Mouse (Mus musculus) forebrain, embryonic 15.5 days (tissue): ENCODE data around the gene Plxdc2. TPM values are rescaled to one million over a fixed set of nuclear protein-coding genes. Genes with fewer than 3 reads are reported as not detected.

Experiments used
- ATAC-seq: fragments of 200-750 bp; cut with Nextera tagmentation; replicated peaks from 2 replicates; pipeline ENCODE4 v1.8.0; 2017; ENCODE audit warnings: mild to moderate bottlenecking, moderate TSS enrichment, moderate library complexity
- H3K27ac ChIP-seq: fragments of 300-500 bp; sonication (generic); replicated peaks from 2 replicates; pipeline ENCODE4 v1.5.1; 2015; ENCODE audit warnings: mild to moderate bottlenecking, inconsistent platforms
- H3K27me3 ChIP-seq: fragments of 300-500 bp; sonication (generic); 2 replicates; pipeline ENCODE4 v1.6.1; 2015; ENCODE audit warnings: inconsistent platforms
- H3K36me3 ChIP-seq: fragments of 300-500 bp; sonication (generic); 2 replicates; pipeline ENCODE4 v1.6.1; 2015; ENCODE audit warnings: mild to moderate bottlenecking, inconsistent platforms
- H3K4me1 ChIP-seq: fragments of 300-500 bp; sonication (generic); 2 replicates; pipeline ENCODE4 v1.6.1; 2015; ENCODE audit warnings: inconsistent platforms
- H3K4me2 ChIP-seq: fragments of 300-500 bp; sonication (generic); replicated peaks from 2 replicates; pipeline ENCODE4 v1.6.1; 2015; ENCODE audit warnings: mild to moderate bottlenecking, inconsistent platforms
- H3K4me3 ChIP-seq: fragments of 300-500 bp; sonication (generic); 2 replicates; pipeline ENCODE4 v1.5.1; 2015; ENCODE audit warnings: mild to moderate bottlenecking, inconsistent platforms
- H3K9ac ChIP-seq: fragments of 300-500 bp; sonication (generic); replicated peaks from 2 replicates; pipeline ENCODE4 v1.6.1; 2015; ENCODE audit warnings: mild to moderate bottlenecking, inconsistent platforms
- H3K9me3 ChIP-seq: fragments of 300-500 bp; sonication (generic); 2 replicates; pipeline ENCODE4 v1.6.1; 2016; ENCODE audit warnings: inconsistent platforms
- WGBS: fragments of 180-500 bp; shearing (Covaris S2); methylation state at CpG from one replicate; pipeline ENCODE4 v1.1.7; 2015; ENCODE audit warnings: mixed read lengths; 5-methylcytosine and 5-hydroxymethylcytosine counted together
- polyA plus RNA-seq: library from polyadenylated mRNA; unstranded; fragments of >200 nt; fragmentation: Nextera tagmentation; extraction: Ambion mirVana; gene quantifications from 2 replicates; pipeline ENCODE4 v1.2.1, GENCODE M21; 2015

The Plxdc2 gene
- polyA plus RNA-seq, 1 experiment from 2014 or later: 12.8 TPM

DNA sequence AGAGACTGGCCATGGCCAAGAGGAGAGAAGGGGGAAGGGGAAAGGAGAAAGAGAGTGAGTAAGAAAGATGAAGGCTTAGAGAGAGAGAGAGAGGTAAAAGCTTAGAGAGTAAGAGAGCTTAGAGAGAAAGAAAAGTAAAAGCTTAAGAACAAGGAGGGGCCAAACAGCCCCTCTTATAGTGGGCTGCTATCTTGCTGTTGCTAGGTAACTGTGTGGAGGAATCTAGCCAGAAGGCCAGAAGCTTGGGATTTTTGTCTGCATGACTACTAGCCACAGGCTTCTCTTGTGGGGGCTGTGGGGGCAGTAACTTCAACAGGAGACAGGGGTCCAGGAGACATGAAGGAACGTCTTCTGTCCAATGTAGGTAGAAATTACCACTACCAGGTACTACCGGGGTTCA is 162.0 kb downstream of the Plxdc2 start:
- 68% methylated on average over 2 of the region's 2 CpGs for WGBS
- Histone ChIP-seq H3K4me3 (no peak overlapping the region), H3K9ac (no peak overlapping the region), H3K27ac (no peak overlapping the region), H3K9me3 (no peaks in the 10 kb centered on the region), H3K4me1 (no peaks in the 10 kb centered on the region), H3K4me2 (no peak overlapping the region), H3K36me3 (no peaks in the 10 kb centered on the region), H3K27me3 (no peaks in the 10 kb centered on the region)
- ATAC-seq: no peak

- Histone ChIP-seq H3K36me3 (no peaks in the 10 kb centered on the region), H3K9ac (no peak overlapping the region), H3K27me3 (no peaks in the 10 kb centered on the region), H3K9me3 (no peaks in the 10 kb centered on the region), H3K4me1 (no peaks in the 10 kb centered on the region), H3K4me2 (no peak overlapping the region), H3K27ac (no peak overlapping the region), H3K4me3 (no peak overlapping the region)
- WGBS: 83% methylated on average over 1 of the region's 1 CpGs
- no peak for ATAC-seq
Measured at GRCm38 (mm10) chr2:16523427-16523826, 167.3 kb downstream of the Plxdc2 start.

- Histone ChIP-seq H3K27ac (no peak overlapping the region), H3K27me3 (no peaks in the 10 kb centered on the region), H3K36me3 (no peaks in the 10 kb centered on the region), H3K9ac (no peak overlapping the region), H3K4me1 (no peaks in the 10 kb centered on the region), H3K4me3 (no peak overlapping the region), H3K4me2 (no peak overlapping the region), H3K9me3 (no peaks in the 10 kb centered on the region)
- no peak for ATAC-seq
- 4% methylated on average over 1 of the region's 1 CpGs for WGBS
Measured at GRCm38 (mm10) chr2:16532244-16532643, 176.1 kb downstream of the Plxdc2 start.

DNA sequence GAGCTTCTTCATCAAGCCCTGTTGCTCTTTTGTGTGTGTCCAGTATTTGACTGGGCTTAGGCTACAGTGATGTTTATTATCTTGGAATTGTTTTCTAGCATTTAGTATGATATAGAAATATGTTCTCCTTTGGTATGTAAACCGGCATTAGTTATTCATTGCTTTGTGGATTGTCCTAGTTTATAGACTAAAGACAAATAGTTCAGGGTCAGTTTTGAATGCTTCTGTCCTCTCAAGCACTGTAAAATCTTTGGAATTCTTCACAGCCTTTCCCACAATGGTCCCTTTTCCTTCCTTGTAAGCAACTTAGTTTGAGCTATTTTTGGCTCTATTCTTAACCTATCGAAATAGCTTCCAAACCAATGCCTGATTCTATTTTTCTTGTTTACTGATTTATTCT is 178.5 kb downstream of the Plxdc2 start:
- Histone ChIP-seq H3K9ac (no peak overlapping the region), H3K9me3 (no peaks in the 10 kb centered on the region), H3K4me1 (no peaks in the 10 kb centered on the region), H3K4me2 (no peak overlapping the region), H3K4me3 (no peak overlapping the region), H3K36me3 (no peaks in the 10 kb centered on the region), H3K27me3 (no peaks in the 10 kb centered on the region), H3K27ac (no peak overlapping the region)
- no peak for ATAC-seq
- 84% methylated on average over 2 of the region's 2 CpGs for WGBS

DNA sequence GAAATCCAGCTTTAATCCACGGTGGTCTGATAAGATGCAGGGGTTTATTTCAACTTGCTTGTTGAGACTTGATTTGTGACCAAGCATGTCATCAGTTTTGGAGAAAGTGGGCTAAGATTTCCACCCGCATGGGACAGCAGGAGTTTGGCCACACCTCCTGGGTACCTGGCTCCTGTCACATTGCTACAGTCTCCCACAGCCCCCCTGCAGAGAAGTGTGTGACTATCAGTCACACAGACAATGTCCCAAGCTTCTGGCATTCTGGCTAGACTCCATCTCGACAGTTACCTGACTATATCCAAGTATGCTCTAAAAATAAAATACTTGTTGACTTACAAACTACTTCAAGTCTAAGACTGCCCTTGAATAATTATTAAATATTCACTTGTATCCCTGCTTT is 185.1 kb downstream of the Plxdc2 start:
- no peak overlapping the region for H3K9ac ChIP-seq
- H3K4me3 ChIP-seq: no peak overlapping the region
- H3K9me3 ChIP-seq: no peaks in the 10 kb centered on the region
- no peaks in the 10 kb centered on the region for H3K36me3 ChIP-seq
- H3K4me1 ChIP-seq: no peaks in the 10 kb centered on the region
- no peak overlapping the region for H3K4me2 ChIP-seq
- 71% methylated on average over 3 of the region's 3 CpGs for WGBS
- no peaks in the 10 kb centered on the region for H3K27me3 ChIP-seq
- no peak for ATAC-seq
- H3K27ac ChIP-seq: no peak overlapping the region

DNA sequence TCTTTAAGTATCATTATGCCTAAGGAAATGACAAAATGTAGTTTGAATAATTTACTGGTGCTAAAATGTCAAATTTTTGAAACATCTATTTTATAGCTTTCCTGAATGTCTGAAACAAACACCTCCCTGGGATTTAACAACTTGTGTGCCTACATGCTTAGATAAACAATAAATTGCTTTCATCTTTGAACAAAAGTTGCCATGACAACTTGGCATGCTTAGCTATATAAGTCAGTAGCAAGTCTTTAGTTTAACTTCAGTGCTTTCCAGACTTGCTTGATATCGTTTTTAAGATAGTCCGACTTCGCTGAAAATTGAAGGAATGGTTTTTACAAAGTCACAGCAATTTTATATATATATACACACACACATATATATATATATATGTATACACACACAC is 189.1 kb downstream of the Plxdc2 start:
- Histone ChIP-seq H3K27me3 (no peaks in the 10 kb centered on the region), H3K4me3 (no peak overlapping the region), H3K27ac (no peak overlapping the region), H3K4me2 (no peak overlapping the region), H3K4me1 (no peaks in the 10 kb centered on the region), H3K36me3 (no peaks in the 10 kb centered on the region), H3K9me3 (no peaks in the 10 kb centered on the region), H3K9ac (no peak overlapping the region)
- no peak for ATAC-seq
- WGBS: 65% methylated on average over 3 of the region's 3 CpGs

DNA sequence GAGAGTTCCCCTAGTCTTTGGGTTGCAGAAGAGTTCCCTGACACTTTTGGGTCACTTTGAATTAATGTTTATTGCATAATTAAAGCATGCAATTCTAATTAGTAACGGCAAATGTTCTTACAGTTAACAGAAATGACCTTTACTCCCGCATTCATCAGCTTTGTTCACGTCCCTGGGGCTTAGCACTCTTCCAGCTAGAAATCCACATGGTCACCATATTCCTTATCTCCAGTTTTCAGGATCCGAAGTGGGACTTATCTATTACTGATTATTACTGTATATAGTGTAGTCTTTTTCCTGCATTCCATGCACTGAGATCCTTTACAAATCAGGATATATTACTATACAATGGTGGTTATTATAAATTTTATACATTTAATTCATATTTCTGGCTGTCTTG is 203.2 kb downstream of the Plxdc2 start:
- Histone ChIP-seq H3K36me3 (no peaks in the 10 kb centered on the region), H3K4me2 (no peak overlapping the region), H3K4me3 (no peak overlapping the region), H3K27me3 (no peaks in the 10 kb centered on the region), H3K27ac (no peak overlapping the region), H3K9me3 (no peaks in the 10 kb centered on the region), H3K4me1 (no peaks in the 10 kb centered on the region), H3K9ac (no peak overlapping the region)
- WGBS: 82% methylated on average over 4 of the region's 4 CpGs
- no peak for ATAC-seq

DNA sequence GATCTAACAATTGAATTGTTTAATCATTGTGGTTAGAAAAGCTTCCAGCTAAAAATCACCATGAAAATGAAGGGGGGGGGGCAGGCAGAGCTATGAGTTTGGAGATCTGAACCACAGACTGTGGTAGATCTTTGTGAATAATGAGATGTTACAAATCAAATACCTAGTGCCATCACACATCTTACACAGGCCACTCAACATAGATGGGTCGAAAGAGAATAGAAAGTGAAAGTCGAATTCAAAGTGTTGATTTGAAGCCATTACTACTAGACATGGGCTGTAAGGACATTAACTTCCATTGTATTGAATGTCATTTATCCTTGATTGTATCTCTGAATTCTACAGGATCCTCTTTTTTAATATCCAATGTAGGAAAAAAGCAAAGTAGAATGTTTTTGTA is 212.2 kb downstream of the Plxdc2 start:
- no peaks in the 10 kb centered on the region for H3K27me3 ChIP-seq
- 88% methylated on average over 2 of the region's 2 CpGs for WGBS
- no peaks in the 10 kb centered on the region for H3K4me1 ChIP-seq
- no peaks in the 10 kb centered on the region for H3K9me3 ChIP-seq
- no peaks in the 10 kb centered on the region for H3K36me3 ChIP-seq
- no peak overlapping the region for H3K9ac ChIP-seq
- no peak for ATAC-seq
- no peak overlapping the region for H3K27ac ChIP-seq
- no peak overlapping the region for H3K4me3 ChIP-seq
- H3K4me2 ChIP-seq: no peak overlapping the region

GRCm38 (mm10) chr2:16571169-16571751 is 215.2 kb downstream of the Plxdc2 start:
- Histone ChIP-seq H3K4me1 (no peaks in the 10 kb centered on the region), H3K9me3 (no peaks in the 10 kb centered on the region), H3K9ac (no peak overlapping the region), H3K4me3 (no peak overlapping the region), H3K4me2 (no peak overlapping the region), H3K27ac (no peak overlapping the region), H3K27me3 (no peaks in the 10 kb centered on the region), H3K36me3 (no peaks in the 10 kb centered on the region)
- WGBS: 81% methylated on average over 13 of the region's 13 CpGs
- 0 out of 2 replicates have a peak, but pooled peaks have one; percentile 46 for ATAC-seq

DNA sequence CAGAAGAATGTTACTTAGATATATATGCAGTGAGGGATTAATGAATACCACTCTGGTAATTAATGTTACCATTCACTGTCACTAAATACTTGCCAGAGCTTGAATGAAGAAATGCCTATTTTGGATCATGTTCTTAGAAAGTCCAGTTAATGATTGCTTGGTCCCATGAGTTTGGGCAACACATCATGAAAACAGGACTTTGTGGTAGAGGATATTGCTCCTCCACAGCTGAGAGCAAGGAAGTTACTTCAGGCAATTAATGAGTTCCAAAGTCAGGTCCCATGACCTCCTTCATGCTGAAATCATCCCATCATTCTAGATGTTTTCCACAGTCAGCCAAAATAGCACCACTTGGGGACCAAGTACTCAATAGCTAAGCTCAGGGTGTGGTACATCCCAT is 220.5 kb downstream of the Plxdc2 start:
- H3K9ac ChIP-seq: no peak overlapping the region
- no peak for ATAC-seq
- H3K36me3 ChIP-seq: no peaks in the 10 kb centered on the region
- no peak overlapping the region for H3K4me3 ChIP-seq
- no peaks in the 10 kb centered on the region for H3K4me1 ChIP-seq
- H3K27ac ChIP-seq: no peak overlapping the region
- H3K27me3 ChIP-seq: no peaks in the 10 kb centered on the region
- H3K9me3 ChIP-seq: no peaks in the 10 kb centered on the region
- H3K4me2 ChIP-seq: no peak overlapping the region

DNA sequence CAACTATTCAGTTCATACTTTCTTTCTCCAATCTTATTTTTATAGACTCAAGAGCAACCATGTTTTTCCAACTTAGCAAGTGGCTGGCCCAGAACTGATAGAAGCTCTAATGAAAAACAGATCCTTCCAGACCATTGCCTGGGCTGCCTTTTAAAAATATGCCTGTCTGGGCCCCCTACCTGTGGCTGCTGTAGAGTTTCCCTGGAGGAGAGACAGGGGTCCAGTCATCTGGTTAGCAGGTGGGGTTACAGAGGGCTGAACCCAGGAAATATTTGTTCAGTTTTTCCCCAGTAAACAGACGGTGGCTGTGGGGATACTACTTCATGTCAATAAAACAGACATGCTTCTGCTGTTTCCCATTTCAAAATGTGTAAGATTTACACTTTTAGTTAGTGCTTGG is 222.0 kb downstream of the Plxdc2 start:
- H3K9ac ChIP-seq: no peak overlapping the region
- no peaks in the 10 kb centered on the region for H3K36me3 ChIP-seq
- H3K4me3 ChIP-seq: no peak overlapping the region
- no peaks in the 10 kb centered on the region for H3K9me3 ChIP-seq
- H3K27me3 ChIP-seq: no peaks in the 10 kb centered on the region
- no peaks in the 10 kb centered on the region for H3K4me1 ChIP-seq
- WGBS: 83% methylated on average over 1 of the region's 1 CpGs
- no peak for ATAC-seq
- no peak overlapping the region for H3K27ac ChIP-seq
- H3K4me2 ChIP-seq: no peak overlapping the region

- no peaks in the 10 kb centered on the region for H3K9me3 ChIP-seq
- no peak overlapping the region for H3K9ac ChIP-seq
- H3K27ac ChIP-seq: no peak overlapping the region
- no peak overlapping the region for H3K4me3 ChIP-seq
- no peaks in the 10 kb centered on the region for H3K4me1 ChIP-seq
- no peaks in the 10 kb centered on the region for H3K36me3 ChIP-seq
- ATAC-seq: no peak
- no peaks in the 10 kb centered on the region for H3K27me3 ChIP-seq
- H3K4me2 ChIP-seq: no peak overlapping the region
Measured at GRCm38 (mm10) chr2:16588546-16588945, 232.4 kb downstream of the Plxdc2 start.

- no peak overlapping the region for H3K9ac ChIP-seq
- 76% methylated on average over 1 of the region's 1 CpGs for WGBS
- no peak overlapping the region for H3K4me3 ChIP-seq
- H3K9me3 ChIP-seq: no peaks in the 10 kb centered on the region
- H3K4me2 ChIP-seq: no peak overlapping the region
- H3K27ac ChIP-seq: no peak overlapping the region
- no peak for ATAC-seq
- H3K27me3 ChIP-seq: no peaks in the 10 kb centered on the region
- H3K4me1 ChIP-seq: no peaks in the 10 kb centered on the region
- no peaks in the 10 kb centered on the region for H3K36me3 ChIP-seq
Measured at GRCm38 (mm10) chr2:16595451-16595850, 239.3 kb downstream of the Plxdc2 start.
